Mouse (Mus musculus) adipose tissue, adult 10 weeks (tissue): Measurements from ENCODE around the gene Gm9268. TPM values are rescaled to one million over a fixed set of nuclear protein-coding genes. Genes with fewer than 3 reads are reported as not detected.

Experiments
- polyA plus RNA-seq: library from polyadenylated mRNA; stranded (reverse); fragments of 350-450 nt; fragmentation: Illumina TruSeq; extraction: RNeasy Lipid Tissue Mini Kit (QIAGEN cat#74804); gene quantifications from one replicate; pipeline ENCODE4 v1.2.3, GENCODE M21; 2014; ENCODE audit warnings: low read depth, low replicate concordance

The Gm9268 gene
- not detected for polyA plus RNA-seq

DNA sequence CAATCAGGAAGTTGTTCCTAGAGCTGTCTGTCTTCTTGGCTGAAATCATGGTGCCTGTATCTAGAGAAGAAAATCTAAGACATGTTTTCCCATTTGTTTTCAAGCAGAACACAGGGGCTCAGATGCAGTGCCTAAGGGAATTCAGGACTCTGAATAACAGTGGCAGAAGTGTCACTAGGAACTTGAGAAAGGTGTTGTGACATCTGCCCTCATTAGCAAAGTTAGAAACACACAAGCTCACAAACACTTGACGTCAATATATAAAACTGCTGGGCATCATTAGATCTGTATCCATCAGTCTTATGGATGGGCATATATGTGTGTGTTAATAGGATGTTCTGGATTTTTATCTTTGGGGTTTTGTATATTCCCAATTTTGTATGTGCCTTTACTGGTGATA, at the start of gene Gm9268:
TSS of gene Gm9268 (plus strand) at position 301 of the 400 bp plus-strand sequence.

Other genes with a start within 250 kb of the Gm9268 start
- gene Vmn2r62, start 225.2 kb upstream of the Gm9268 start, polyA plus RNA-seq = not detected
- not detected for gene Gm2381, start 151.5 kb upstream of the Gm9268 start, polyA plus RNA-seq
- gene Vmn2r63, start 84.9 kb upstream of the Gm9268 start, polyA plus RNA-seq = not detected
- not detected for gene Zfp936, start 95.5 kb downstream of the Gm9268 start, polyA plus RNA-seq